Mouse (Mus musculus): ENCODE results near the gene Kif26b.
A peak's percentile ranks its signal among the peaks of the same experiment; 100 is the strongest.

Gene Kif26b

GRCm38 (mm10) chr1:178924492-178925183, 395.7 kb downstream of the Kif26b start:
- no peak for DNase-seq (ENCODE audit: low read depth)

GRCm38 (mm10) chr1:178929531-178929930, 400.6 kb downstream of the Kif26b start:
- no peak for DNase-seq (ENCODE audit: low read depth)

GRCm38 (mm10) chr1:178933953-178934637, 405.2 kb downstream of the Kif26b start:
- no peak for DNase-seq (ENCODE audit: low read depth)

DNA sequence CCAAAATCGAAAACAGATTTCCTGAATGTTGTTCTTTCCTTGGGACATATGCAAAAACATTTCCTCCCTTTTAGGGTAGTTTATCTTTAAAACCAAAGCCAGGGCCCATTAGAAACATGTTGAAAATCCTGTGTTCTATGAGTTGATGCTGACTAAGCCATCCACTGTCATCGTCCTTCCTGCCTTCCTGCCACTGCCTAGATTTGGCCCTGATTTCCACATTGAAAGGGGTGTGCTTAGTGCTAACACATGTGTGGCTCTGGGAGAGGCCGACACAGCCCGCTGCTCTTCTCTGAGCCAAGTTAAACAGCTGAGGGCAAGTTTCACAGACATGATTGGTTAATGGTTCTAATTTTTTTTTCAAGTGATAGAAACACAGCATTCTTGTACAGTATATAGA, 407.5 kb downstream of the Kif26b start:
- DNase-seq (ENCODE audit: low read depth) = no peak

DNA sequence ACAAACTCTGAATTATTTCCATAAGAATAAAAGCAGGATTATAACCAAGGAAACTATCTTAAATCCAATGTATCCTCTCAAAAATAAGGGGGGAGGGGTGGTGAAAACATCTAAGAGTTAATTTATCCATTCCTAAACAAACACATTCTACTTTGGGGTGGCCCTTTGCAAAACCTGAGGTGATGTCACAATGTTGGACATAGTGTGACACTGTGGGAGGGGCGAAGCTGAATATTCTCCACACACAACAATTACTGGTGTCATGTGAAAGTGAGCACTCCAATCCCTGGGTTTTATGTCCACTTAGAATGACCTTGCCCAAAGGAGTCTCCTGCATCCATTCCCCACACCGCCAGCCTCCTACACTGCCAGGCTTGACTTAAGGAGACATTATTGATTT, 408.1 kb downstream of the Kif26b start:
- DNase-seq (ENCODE audit: low read depth) = no peak

DNA sequence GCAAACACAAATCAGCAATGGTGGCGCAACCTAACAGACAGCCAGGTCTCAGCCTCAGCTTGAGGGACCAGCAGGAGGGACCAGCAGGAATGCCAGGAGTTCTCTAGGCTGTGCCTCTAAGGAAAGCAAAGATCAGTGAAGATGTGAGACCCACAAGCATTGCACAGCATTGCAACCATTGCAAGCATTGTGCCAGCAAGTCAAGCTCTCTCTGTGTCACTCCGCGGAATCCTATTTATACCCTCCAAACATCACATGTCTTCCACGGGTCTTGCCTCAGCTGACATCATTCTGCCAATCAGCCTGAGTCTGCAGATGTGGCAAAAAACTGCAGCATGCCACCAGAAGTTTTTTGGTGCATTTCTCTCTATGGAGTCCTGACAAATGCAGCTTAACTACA, 411.4 kb downstream of the Kif26b start:
- DNase-seq (ENCODE audit: low read depth) = no peak

DNA sequence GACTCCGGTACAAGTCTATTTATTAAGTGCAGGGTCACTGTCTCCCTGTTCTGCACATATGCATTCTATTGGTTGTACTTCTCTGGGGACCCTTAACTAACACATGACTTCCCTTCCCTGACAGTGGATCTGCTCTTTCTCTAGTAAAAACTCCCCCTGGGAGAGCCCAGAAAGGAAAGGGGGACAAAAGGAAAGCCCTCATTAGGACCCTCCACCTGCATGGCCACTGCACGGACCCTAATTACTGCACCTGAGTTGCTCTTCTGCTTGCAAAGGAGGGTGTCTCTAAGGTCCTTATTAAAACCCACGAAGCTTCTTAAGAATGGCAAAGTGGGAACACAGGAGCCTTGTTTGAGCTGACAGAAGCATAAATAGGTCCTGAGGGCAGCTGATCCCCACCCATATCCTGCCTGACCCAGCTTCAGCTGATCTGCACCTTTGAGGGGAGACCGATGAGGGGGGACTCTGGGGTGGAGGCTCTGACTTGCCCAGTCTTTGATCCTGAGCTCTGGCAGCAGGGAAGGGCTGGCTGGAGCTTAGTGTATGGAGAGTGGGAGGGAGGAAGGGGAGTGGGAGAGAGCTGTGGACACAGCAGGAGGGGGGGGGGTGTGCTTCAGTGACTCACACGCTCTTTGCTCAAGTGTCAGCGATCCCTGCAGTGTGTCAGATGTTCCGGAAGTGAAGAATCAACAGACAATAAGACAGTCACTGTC, 413.5 kb downstream of the Kif26b start:
- no peak for DNase-seq (ENCODE audit: low read depth)

DNA sequence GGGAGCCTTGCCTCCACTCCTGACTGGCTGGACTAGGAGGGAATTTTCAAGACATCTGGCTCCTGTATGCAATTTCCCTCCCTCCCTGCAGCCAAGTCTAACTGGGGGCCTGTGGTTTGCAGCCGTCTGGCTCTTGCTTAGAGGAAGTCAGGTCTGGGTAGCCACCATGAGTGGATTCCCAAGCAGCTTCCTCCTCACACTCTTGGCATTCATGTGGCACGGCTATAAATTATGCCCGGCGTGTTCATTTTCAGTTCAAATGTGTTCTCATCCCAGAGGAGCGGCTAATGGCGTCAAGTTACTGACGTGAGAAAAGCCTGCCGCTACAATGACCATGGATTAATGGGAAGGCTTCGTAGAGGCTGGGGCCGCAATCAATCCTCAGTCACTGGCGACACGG, 424.0 kb downstream of the Kif26b start:
- DNase-seq (ENCODE audit: low read depth) = no peak

DNA sequence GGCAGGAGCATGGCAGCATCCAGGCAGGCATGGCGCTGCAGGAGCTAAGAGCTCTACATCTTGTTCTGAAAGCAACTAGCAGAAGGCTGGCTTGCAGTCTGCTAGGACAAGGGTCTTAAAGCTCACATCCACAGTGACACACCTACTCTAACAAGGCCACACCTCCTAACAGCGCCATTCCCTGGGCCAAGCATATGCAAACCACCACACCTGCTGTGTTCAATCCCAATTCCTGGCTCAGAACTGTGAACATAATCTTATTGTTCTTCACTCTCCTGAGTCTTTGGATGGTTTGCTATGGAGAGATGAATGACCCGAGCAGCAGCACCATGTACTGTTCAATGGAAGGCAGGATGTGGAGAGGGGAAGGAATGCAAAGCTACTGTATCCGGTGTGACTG, 429.7 kb downstream of the Kif26b start:
- no peak for DNase-seq (ENCODE audit: low read depth)

DNA sequence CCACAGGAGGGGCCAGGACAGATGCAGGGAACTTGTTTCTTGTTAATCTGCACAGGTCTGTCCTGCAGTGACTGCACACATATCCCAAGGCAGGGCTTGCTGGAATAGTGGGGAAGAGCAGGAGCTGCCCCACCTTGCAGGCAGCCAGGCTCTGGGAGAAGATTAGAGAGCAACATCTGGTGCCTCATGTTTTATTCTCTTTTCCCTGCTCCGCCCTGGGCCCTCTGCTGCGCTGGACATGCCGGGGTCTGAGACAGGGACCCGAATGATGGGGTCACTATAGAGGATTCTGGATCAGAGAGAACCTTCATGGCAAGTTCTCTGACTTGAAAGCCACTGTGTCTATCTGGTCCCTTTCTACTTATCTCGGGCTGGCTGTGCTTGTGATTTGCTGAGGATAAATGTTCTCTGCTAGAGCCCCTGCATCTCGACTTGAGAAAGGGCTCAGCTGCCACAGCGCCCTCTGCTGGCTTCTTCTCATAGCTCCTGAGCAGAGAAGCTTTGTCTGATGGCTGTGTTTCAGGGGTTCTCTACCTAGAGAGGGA, 431.2 kb downstream of the Kif26b start:
- DNase-seq (ENCODE audit: low read depth) = peak; percentile 42

GRCm38 (mm10) chr1:178961661-178962060, 432.7 kb downstream of the Kif26b start:
- DNase-seq (ENCODE audit: low read depth) = no peak

GRCm38 (mm10) chr1:178972055-178972454, 443.1 kb downstream of the Kif26b start:
- no peak for DNase-seq (ENCODE audit: low read depth)

DNA sequence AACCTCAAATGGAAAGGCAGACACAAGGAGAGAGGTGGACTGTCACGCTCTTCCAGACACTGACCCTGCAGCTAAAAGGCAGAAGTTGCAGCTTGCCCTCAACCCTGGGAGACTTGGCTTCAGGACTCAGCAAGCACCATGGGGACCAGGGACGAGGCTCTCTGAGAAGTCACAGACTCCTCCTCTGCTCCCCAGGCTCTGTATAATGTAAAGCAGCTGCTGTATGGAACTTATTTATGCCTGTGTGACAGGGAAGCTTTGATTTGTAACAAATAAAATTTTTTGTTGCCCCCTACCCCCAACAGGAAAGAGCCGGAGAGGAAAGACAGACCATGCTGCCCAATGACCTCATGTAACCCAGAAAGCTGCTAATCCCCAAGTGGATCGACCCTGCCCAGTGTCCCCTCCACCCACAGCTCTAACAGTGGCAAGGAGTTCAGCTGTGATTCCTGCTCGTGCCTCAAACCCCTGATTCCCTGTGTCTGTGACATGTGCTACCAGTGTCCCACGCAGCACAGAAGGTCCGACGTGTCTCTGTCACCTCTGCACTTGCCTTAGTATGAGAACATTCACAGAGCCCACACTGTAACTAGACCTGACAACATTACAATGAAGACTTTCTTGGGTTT, 449.8 kb downstream of the Kif26b start:
- DNase-seq (ENCODE audit: low read depth) = no peak

DNA sequence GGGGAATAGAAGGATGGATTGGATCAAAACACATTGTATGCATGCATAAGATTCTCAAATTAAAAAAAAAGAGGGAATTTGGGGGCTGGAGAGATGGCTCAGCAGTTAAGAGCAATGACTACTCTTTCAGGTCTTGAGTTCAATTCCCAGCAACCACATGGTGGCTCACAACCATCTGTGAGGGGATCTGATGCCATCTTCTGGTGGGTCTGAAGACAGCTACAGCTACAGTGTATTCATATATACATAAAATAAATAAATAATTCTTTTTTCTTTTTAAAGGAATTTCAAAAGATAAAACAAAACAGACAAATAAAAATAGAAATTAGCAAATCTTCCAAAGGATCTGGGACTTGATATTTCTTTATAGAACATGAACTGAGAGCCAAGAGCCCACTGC, 451.3 kb downstream of the Kif26b start:
- DNase-seq (ENCODE audit: low read depth) = no peak

- DNase-seq (ENCODE audit: low read depth) = no peak
These were observed 452.7 kb downstream of the Kif26b start for GRCm38 (mm10) chr1:178981641-178982040.

DNA sequence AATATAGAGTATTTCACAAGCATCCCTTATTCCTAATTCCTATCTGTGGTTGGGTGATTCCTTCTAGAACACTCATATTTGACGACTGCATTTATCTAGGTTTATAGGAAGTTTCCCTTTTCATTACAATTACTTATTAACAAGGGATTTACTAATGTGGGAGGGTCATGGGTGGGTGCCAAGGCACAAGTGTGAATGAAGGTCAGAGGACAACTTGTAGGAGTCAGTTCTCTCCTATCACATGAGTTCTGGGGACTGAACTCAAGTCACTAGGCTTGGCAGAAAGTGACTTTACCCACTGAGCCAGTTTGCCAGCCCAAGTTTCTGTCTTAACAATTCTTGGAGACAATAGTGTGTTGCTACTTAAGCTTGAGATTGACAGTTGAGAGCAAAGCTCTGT, 459.3 kb downstream of the Kif26b start:
- no peak for DNase-seq (ENCODE audit: low read depth)

Data from naive thymus-derived CD4-positive, alpha-beta T cell, adult 2 months (primary cell).